Mouse (Mus musculus) hindbrain, embryonic 14.5 days (tissue): Measurements from ENCODE around the gene Gja5. TPM values are rescaled to one million over a fixed set of nuclear protein-coding genes. Genes with fewer than 3 reads are reported as not detected.

Experiments used
- ATAC-seq: fragments of 200-750 bp; cut with Nextera tagmentation; 2 replicates; pipeline ENCODE4 v1.8.0; 2017; ENCODE audit warnings: moderate number of reproducible peaks, mild to moderate bottlenecking, moderate TSS enrichment, moderate library complexity; ENCODE audit not compliant: low FRiP score
- DNase-seq: peaks from one replicate; pipeline ENCODE4 v3.0.0-alpha.2; 2015; ENCODE audit warnings: low spot score
- H3K27ac ChIP-seq: fragments of 300-500 bp; sonication (generic); 2 replicates; pipeline ENCODE4 v1.5.1; 2014; ENCODE audit warnings: mild to moderate bottlenecking, moderate library complexity
- H3K27me3 ChIP-seq: fragments of 300-500 bp; sonication (generic); 2 replicates; pipeline ENCODE4 v1.6.1; 2014; ENCODE audit warnings: mild to moderate bottlenecking, low read length, mixed read lengths; ENCODE audit not compliant: control insufficient read depth, insufficient read depth
- H3K36me3 ChIP-seq: fragments of 300-500 bp; sonication (generic); replicated peaks from 2 replicates; pipeline ENCODE4 v1.6.1; 2014; ENCODE audit not compliant: control insufficient read depth, insufficient read depth
- H3K4me1 ChIP-seq: fragments of 300-500 bp; sonication (generic); replicated peaks from 2 replicates; pipeline ENCODE4 v1.6.1; 2014; ENCODE audit warnings: antibody characterized with exemption, low read length, mixed read lengths; ENCODE audit not compliant: control insufficient read depth, insufficient read depth
- H3K4me2 ChIP-seq: fragments of 300-500 bp; sonication (generic); replicated peaks from 2 replicates; pipeline ENCODE4 v1.6.1; 2014; ENCODE audit warnings: mild to moderate bottlenecking, moderate library complexity
- H3K4me3 ChIP-seq: fragments of 300-500 bp; sonication (generic); replicated peaks from 2 replicates; pipeline ENCODE4 v1.5.1; 2014; ENCODE audit warnings: mild to moderate bottlenecking, low read length
- H3K9ac ChIP-seq: fragments of 300-500 bp; sonication (generic); 2 replicates; pipeline ENCODE4 v1.6.1; 2014
- H3K9me3 ChIP-seq: fragments of 300-500 bp; sonication (generic); 2 replicates; pipeline ENCODE4 v1.6.1; 2016; ENCODE audit warnings: low read length; ENCODE audit not compliant: control insufficient read depth
- WGBS: fragments of 180-500 bp; shearing (Covaris S2); extraction: QIAGEN DNeasy Blood & Tissue Kit; methylation state at CpG from one replicate; pipeline ENCODE4 v1.1.7; 2014; 5-methylcytosine and 5-hydroxymethylcytosine counted together
- polyA plus RNA-seq: library from polyadenylated mRNA; unstranded; fragments of >200 nt; fragmentation: Nextera tagmentation; extraction: Ambion mirVana; gene quantifications from 2 replicates; pipeline ENCODE4 v1.2.1, GENCODE M21; 2014

The Gja5 gene
- polyA plus RNA-seq, 1 experiment from 2014 or later, result 1.3 TPM

DNA sequence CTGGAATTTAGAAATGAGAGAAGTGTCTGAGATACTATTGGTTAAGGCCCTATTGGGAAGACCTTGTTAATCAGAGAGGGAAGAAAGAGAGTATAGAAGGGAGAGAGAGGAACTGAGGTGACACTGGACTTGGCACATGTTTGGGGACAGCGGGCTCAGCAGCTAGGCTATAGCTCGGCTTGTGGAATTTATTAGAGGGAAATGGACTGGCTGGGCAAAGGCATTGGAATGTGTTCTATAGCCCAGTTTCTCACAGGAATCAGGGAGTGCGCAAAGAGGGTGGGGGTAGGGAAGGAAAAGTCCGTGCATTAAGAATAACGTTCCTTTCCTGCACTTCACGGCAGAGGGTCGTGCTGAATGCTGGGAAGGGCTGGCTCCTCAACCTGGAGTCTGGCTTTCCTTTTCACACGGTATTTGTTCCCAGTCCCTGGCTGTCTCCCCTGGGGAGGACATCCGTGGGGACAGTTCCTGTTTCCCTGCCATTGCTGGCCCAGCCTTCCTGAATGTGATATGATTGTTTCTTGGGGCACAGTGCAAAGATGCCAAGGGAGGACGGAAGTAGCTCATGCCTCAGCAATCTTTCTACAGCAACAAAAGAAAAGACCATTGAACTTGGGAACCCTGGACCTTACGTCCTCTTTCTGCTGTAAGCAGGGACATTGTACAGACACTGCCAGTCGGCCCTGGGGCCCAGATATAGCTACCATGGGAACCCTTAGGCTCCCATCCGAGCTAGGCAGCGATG, 49.2 kb downstream of the Gja5 start:
- ATAC-seq (0 out of 2 replicates have a peak, but pooled peaks have one; percentile 34), DNase-seq (no peak)
- Histone ChIP-seq H3K36me3 (no peaks in the 10 kb centered on the region), H3K9me3 (no peaks in the 10 kb centered on the region), H3K4me1 (no peaks in the 10 kb centered on the region), H3K4me2 (no peak overlapping the region), H3K27me3 (no peaks in the 10 kb centered on the region), H3K4me3 (no peak overlapping the region), H3K27ac (no peak overlapping the region), H3K9ac (no peak overlapping the region)
- WGBS, result 55% methylated on average over 14 of the region's 14 CpGs

DNA sequence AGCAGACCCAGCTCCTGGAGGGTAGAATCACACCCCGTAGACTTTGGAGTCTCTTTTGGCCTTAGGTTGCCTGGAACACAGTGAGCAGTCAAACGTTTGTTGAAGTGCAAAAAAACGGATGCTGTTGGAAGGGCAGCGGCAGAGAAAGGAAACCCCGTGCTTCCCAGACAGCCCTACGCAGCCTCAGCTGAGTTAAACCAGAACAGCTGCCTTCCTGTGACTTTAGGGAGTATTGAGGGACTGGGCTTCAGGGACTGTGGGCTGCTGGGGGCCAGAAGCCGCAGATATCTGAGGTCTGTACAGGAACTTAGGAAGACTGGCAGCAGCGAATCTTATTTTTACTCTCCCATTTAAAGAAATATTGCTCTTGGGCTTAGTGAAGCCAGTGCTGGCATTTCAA, 56.1 kb downstream of the Gja5 start:
- peaks cover 5% of the 10 kb centered on the region; the same call in 1 of the 2 replicates for H3K4me1 ChIP-seq
- no peaks in the 10 kb centered on the region for H3K27me3 ChIP-seq
- WGBS, result 65% methylated on average over 8 of the region's 8 CpGs
- no peak overlapping the region for H3K9ac ChIP-seq
- no peak overlapping the region for H3K27ac ChIP-seq
- no peaks in the 10 kb centered on the region for H3K9me3 ChIP-seq
- no peak overlapping the region for H3K4me3 ChIP-seq
- H3K36me3 ChIP-seq, result no peaks in the 10 kb centered on the region
- ATAC-seq, result no peak
- H3K4me2 ChIP-seq, result no peak overlapping the region
- DNase-seq, result no peak

DNA sequence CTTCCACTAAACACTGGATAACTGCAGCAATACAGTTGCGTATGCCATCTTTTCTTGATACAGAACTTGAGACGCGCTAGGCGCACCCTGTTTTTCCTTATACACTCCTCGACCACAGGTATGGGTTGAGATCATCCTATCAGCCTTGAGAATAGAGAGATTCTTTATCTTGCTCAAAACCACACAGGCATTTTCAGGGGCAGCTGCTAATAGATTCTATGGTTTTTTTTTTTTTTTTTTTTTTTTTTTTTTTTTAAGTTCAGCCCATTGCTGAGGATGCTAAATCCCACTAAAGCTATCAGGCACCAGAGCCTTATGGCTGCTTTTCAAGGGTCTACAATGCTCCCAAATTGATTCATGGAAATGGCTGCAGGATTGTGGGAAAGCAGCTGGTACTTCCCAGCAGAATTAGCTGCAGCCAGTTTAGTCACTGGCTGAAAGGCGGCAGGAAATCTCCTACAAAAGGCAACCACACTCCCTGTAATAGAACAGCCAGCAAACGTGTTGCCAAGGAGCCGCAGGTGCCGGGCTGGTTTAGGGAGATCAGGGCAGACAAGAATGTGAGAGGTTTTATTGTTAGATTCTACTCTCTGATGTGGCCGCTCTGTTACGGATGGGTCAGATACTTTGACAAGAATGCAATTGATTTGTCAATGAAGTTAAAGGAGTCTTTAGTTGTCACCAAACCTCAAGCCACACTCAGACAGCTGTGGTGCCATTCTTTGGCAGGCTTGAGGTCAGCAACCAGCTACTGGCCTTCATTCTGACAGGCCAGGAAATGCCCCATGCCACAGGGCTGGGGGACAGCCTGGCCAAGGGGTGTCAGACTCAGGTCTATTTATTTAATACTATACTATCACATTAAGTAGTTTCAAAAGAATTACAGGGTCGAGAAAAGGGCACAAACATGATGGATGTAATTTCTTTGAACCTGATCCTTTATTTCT, 58.9 kb downstream of the Gja5 start:
- Histone ChIP-seq H3K9ac (no peak overlapping the region), H3K4me2 (no peak overlapping the region), H3K9me3 (no peaks in the 10 kb centered on the region), H3K27ac (no peak overlapping the region), H3K36me3 (no peaks in the 10 kb centered on the region), H3K27me3 (no peaks in the 10 kb centered on the region), H3K4me1 (peaks cover 5% of the 10 kb centered on the region; the same call in 1 of the 2 replicates), H3K4me3 (no peak overlapping the region)
- ATAC-seq, result no peak
- 50% methylated on average over 12 of the region's 12 CpGs for WGBS
- peak; percentile 48 for DNase-seq

DNA sequence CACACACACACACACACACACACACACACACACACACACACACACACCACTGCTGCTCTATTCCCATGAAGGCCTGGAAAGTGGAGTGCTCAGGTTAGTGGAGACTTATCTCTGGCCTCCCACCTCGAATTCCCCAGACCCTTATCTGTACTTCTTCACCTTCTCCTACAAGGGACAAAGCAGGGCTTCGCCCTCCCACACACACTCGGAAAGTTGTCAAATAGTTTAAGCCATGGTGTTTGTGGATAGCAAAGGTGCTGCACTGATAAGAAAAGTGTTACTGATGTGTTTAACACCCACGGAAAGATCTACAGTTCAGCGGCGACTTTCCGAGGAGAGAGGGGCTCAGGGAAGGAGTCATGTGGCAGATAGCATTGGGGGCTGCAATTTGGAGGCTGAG, 66.5 kb downstream of the Gja5 start:
- Histone ChIP-seq H3K9ac (no peak overlapping the region), H3K27ac (no peak overlapping the region), H3K4me2 (no peak overlapping the region), H3K4me1 (no peaks in the 10 kb centered on the region), H3K9me3 (no peaks in the 10 kb centered on the region), H3K4me3 (no peak overlapping the region), H3K36me3 (no peaks in the 10 kb centered on the region), H3K27me3 (no peaks in the 10 kb centered on the region)
- DNase-seq (no peak), ATAC-seq (no peak)
- 68% methylated on average over 7 of the region's 7 CpGs for whole genome bisulfite sequencing

DNA sequence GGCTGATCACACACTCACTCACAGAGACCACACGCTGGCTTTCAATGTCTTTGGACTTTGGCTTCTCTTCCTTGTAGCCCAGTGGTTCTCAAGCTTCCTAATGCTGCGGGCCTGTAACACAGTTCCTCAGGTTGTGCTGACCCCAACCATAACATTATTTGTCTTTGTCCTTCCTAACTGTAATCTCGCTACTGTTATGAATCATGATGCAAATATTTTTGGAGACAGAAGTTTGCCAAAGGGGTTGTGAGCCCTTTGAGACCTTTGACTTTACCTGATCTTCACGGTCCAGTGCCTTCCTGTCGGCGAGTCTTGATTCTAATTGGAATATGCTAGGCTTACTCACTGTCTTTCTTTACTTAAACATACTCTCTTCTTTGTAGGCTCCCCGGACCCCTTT, 70.0 kb downstream of the Gja5 start:
- WGBS, result 88% methylated on average over 7 of the region's 7 CpGs
- Histone ChIP-seq H3K9me3 (no peaks in the 10 kb centered on the region), H3K27me3 (no peaks in the 10 kb centered on the region), H3K9ac (no peak overlapping the region), H3K4me3 (no peak overlapping the region), H3K27ac (no peak overlapping the region), H3K4me2 (no peak overlapping the region), H3K4me1 (0 out of 2 replicates have a peak, but pooled peaks cover 5% of the 10 kb centered on the region), H3K36me3 (no peaks in the 10 kb centered on the region)
- no peak for DNase-seq
- no peak for ATAC-seq

DNA sequence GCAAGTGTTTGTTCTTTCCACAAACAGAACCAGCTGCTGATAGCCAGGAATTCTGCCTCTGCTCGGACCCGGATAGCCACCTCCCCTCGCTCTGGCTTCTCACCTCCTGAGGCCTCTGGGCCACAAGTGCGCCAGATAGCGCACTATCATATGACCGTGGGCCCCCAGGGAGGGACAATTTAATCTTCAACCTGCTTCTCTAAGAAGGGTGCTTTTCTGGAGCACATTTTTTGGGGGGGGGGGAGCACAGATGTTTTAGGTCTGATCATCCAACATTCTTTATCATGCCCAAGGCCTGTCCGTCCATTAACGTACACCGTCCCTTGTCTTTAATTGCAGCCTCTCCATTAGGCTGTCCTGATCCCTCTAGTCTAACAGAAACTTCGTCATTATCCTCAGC, 71.1 kb downstream of the Gja5 start:
- Histone ChIP-seq H3K9me3 (no peaks in the 10 kb centered on the region), H3K27me3 (no peaks in the 10 kb centered on the region), H3K9ac (no peak overlapping the region), H3K4me1 (0 out of 2 replicates have a peak, but pooled peaks cover 5% of the 10 kb centered on the region), H3K27ac (no peak overlapping the region), H3K36me3 (no peaks in the 10 kb centered on the region), H3K4me2 (no peak overlapping the region), H3K4me3 (no peak overlapping the region)
- no peak for ATAC-seq
- 93% methylated on average over 10 of the region's 10 CpGs for WGBS
- no peak for DNase-seq

DNA sequence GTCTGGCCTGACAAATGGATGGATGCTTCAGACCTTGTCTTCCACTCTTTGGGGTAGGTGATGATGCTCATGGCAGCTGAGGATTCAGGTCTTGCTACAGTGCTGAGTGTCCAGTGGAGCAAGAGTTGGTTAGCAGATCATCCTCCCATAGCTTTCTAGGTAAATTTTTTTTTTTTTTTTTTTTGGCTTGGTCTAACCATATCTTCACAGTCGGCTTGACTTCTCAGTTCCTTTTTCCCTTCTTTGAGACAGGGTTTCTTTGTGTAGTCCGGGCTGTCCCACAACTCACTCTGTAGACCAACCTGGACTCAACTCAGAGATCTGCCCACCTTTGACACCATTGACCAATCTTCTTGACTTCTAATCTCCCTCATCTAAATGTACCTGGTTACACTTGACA, 73.0 kb downstream of the Gja5 start:
- 93% methylated on average over 2 of the region's 2 CpGs for WGBS
- ATAC-seq (no peak), DNase-seq (no peak)

DNA sequence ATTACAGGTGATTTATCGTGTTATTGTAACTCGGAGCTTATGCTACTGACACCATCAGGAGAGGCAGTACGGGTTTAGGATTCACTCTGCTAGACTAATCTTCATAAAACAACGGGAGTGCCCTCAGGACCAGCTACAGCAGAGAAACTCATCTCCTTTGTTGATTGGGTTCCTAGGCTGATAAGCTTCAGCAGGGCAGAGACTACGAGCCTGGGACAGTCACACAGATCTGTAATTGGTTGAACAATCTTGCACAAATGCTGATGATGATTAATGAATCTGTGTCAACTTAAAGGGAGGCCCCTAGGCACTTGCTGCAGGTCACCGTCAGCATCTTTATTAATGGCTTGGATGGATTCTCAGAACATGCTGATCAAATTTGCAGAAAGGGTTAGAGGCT, 74.0 kb downstream of the Gja5 start:
- Histone ChIP-seq H3K9me3 (no peaks in the 10 kb centered on the region), H3K9ac (no peak overlapping the region), H3K27ac (peak overlapping the region; percentile 38; the same call in 1 of the 2 replicates), H3K4me2 (no peak overlapping the region), H3K4me3 (no peak overlapping the region), H3K27me3 (no peaks in the 10 kb centered on the region), H3K4me1 (0 out of 2 replicates have a peak, but pooled peaks cover 5% of the 10 kb centered on the region), H3K36me3 (no peaks in the 10 kb centered on the region)
- 0 out of 2 replicates have a peak, but pooled peaks have one; percentile 37 for ATAC-seq
- 54% methylated on average over 6 of the region's 6 CpGs for WGBS
- no peak for DNase-seq

More for the DNA sequence above, 73.0 kb downstream of the Gja5 start:
- Histone ChIP-seq H3K4me2 (no peak overlapping the region), H3K36me3 (no peaks in the 10 kb centered on the region), H3K9ac (no peak overlapping the region), H3K4me3 (no peak overlapping the region), H3K27me3 (no peaks in the 10 kb centered on the region), H3K4me1 (0 out of 2 replicates have a peak, but pooled peaks cover 5% of the 10 kb centered on the region), H3K27ac (no peak overlapping the region), H3K9me3 (no peaks in the 10 kb centered on the region)

DNA sequence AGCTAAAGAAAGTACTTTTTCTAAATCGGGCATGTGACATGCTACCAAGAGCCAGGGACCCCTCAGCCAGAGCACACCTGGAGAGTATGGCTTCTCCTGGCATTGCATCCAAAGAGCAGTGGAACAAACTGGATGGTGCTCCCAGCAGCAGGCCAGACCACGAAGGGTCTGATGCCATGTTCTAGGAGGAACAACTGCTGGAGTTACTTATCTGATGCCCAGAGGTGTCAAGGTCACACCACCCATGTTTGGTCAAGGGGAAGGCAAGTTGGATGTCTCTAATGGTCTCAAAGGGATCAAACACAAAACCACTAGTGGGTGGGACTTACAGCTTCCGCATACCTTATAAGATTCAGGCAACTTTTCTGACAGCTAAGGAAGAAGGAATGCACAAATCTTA, 74.5 kb downstream of the Gja5 start:
- H3K4me1 ChIP-seq, result 0 out of 2 replicates have a peak, but pooled peaks cover 5% of the 10 kb centered on the region
- H3K9me3 ChIP-seq, result no peaks in the 10 kb centered on the region
- WGBS, result 93% methylated on average over 3 of the region's 3 CpGs
- no peak overlapping the region for H3K4me3 ChIP-seq
- H3K27ac ChIP-seq, result 0 out of 2 replicates have a peak overlapping the region, but pooled peaks have one; percentile 38
- ATAC-seq (no peak), DNase-seq (no peak)
- no peak overlapping the region for H3K4me2 ChIP-seq
- H3K27me3 ChIP-seq, result no peaks in the 10 kb centered on the region
- no peaks in the 10 kb centered on the region for H3K36me3 ChIP-seq
- H3K9ac ChIP-seq, result no peak overlapping the region
